Mouse (Mus musculus) forebrain, embryonic 14.5 days (tissue): ENCODE measurements around the gene Mpig6b. TPM values are rescaled to one million over a fixed set of nuclear protein-coding genes. Genes with fewer than 3 reads are reported as not detected.

ENCODE experiments used
- ATAC-seq: fragments of 200-750 bp; cut with Nextera tagmentation; 2 replicates; pipeline ENCODE4 v1.8.0; 2017; ENCODE audit warnings: mild to moderate bottlenecking, moderate library complexity
- DNase-seq: peaks from one replicate; pipeline ENCODE4 v3.0.0-alpha.2; 2015; ENCODE audit warnings: low spot score
- H3K27ac ChIP-seq: fragments of 300-500 bp; sonication (generic); 2 replicates; pipeline ENCODE4 v1.5.1; 2014; ENCODE audit warnings: low read depth, mild to moderate bottlenecking, control low read depth, low read length, moderate library complexity
- H3K27me3 ChIP-seq: fragments of 300-500 bp; sonication (generic); replicated peaks from 2 replicates; pipeline ENCODE4 v1.6.1; 2014; ENCODE audit warnings: low read length, control low read depth, mixed read lengths; ENCODE audit not compliant: control insufficient read depth, insufficient read depth
- H3K36me3 ChIP-seq: fragments of 300-500 bp; sonication (generic); 2 replicates; pipeline ENCODE4 v1.6.1; 2014; ENCODE audit warnings: low read length, control low read depth; ENCODE audit not compliant: control insufficient read depth, insufficient read depth
- H3K4me1 ChIP-seq: fragments of 300-500 bp; sonication (generic); 2 replicates; pipeline ENCODE4 v1.6.1; 2014; ENCODE audit warnings: antibody characterized with exemption, low read length, control low read depth; ENCODE audit not compliant: control insufficient read depth, insufficient read depth
- H3K4me2 ChIP-seq: fragments of 300-500 bp; sonication (generic); 2 replicates; pipeline ENCODE4 v1.6.1; 2014; ENCODE audit warnings: mild to moderate bottlenecking, control low read depth, low read length
- H3K4me3 ChIP-seq: fragments of 300-500 bp; sonication (generic); 2 replicates; pipeline ENCODE4 v1.5.1; 2014; ENCODE audit warnings: low read depth, low read length, control low read depth
- H3K9ac ChIP-seq: fragments of 300-500 bp; sonication (generic); 2 replicates; pipeline ENCODE4 v1.6.1; 2014; ENCODE audit warnings: mild to moderate bottlenecking, low read length, control low read depth, moderate library complexity
- H3K9me3 ChIP-seq: fragments of 300-500 bp; sonication (generic); replicated peaks from 2 replicates; pipeline ENCODE4 v1.6.1; 2016; ENCODE audit warnings: low read length, control low read depth, mixed read lengths; ENCODE audit not compliant: control insufficient read depth
- WGBS: fragments of 180-500 bp; shearing (Covaris S2); extraction: QIAGEN DNeasy Blood & Tissue Kit; methylation state at CpG from one replicate; pipeline ENCODE4 v1.1.7; 2014; 5-methylcytosine and 5-hydroxymethylcytosine counted together
- polyA plus RNA-seq: library from polyadenylated mRNA; unstranded; fragments of >200 nt; fragmentation: Nextera tagmentation; extraction: Ambion mirVana; gene quantifications from 2 replicates; pipeline ENCODE4 v1.2.1, GENCODE M21; 2014

Gene Mpig6b
- polyA plus RNA-seq, 1 experiment from 2014 or later: 0.42 TPM

DNA sequence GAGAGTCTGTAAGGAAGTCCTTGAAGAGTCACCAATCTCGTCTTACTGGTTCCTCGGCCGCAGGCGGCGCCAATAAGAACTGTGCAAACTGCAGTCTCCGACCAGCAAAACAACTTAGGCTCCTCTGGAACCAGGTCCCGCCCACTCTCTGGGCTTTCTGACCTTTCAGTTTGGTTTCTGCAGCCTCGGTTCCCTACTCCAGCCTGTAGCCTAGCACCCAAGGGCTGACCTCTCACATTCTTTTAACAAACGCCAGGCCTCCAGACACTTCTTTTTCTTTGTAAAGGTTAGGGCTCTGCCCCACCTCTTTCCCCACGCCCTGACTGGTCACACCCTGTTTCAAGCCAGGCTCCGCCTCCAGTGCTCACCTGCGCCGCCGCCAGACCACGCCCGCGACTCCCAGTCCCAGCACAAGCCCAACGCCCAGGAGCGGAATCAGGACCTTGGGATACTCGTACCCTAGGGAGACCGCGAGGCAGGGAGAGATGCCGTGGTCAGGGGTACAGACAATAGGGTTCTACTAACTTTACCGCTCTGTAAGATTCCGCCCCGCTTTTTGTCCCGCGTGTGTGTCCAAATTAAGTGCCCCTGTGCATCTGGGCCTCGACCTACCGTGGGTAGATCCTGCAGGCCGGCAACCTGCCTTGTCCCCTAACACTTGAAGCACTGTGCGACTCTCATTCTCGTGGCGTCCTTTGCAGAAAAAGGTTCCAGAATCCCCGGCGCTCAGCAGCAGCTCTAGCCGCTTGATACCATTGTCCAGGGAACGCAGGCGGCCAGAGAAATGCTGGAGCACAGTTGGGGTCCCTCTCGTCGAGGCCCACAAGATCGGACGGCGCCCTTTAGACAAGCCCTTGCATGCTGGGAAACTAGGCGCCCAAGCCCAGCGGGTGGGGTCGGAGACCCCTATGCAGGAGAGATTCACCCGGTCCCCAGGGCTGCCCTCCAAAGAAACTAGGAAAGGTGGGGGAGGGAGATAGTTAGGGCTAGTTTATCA is 735 bp downstream of the Mpig6b start, which contains the start of gene Ly6g6c:
TSS of gene Ly6g6c (plus strand) at position 438 of the 997 bp plus-strand sequence.
- peak within 1 kb of the TSS; percentile 17 for H3K4me3 ChIP-seq
- no peak for DNase-seq
- 0 out of 2 replicates have a peak, but pooled peaks have one; percentile 45 for ATAC-seq
- no peak within 1 kb of the TSS for H3K27ac ChIP-seq
- peak within 1 kb of the TSS; percentile 37 for H3K9ac ChIP-seq
- no peaks in the 10 kb centered on the region for H3K9me3 ChIP-seq
- H3K4me1 ChIP-seq: peaks cover 14% of the 10 kb centered on the region
- H3K4me2 ChIP-seq: peak within 1 kb of the TSS; percentile 47
- peaks cover 28% of the 10 kb centered on the region for H3K36me3 ChIP-seq
- H3K27me3 ChIP-seq: peaks cover 32% of the 10 kb centered on the region
- 2% methylated on average over 48 of the region's 48 CpGs for WGBS

DNA sequence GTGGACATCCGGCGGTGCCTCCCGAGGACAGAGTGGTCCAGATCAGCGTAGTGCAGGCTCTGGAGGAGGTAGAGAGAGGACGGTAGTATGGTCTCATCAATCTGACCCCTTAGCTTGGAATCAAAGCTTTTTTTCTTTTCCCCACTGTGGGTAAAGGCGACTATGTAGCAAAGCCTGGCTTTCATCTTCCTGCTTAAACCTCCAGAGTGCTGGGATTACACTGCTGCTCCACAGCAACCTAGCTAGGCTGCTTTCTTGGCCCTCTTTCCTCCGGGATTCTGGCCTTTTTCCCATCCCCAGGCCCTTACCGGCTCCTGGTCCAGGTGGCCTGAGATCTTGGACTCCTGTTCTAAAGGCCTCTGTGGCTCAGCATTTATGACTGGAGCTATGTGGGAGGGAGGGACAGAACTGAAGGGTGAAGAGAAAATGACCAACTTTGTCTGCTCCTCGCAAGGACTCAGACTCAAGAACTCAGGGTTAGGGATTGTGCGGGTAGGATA is 1.6 kb downstream of the Mpig6b start:
- H3K4me3 ChIP-seq: 0 out of 2 replicates have a peak overlapping the region, but pooled peaks have one; percentile 17
- ATAC-seq (no peak), DNase-seq (no peak)
- no peaks in the 10 kb centered on the region for H3K9me3 ChIP-seq
- peaks cover 17% of the 10 kb centered on the region for H3K4me1 ChIP-seq
- peaks cover 28% of the 10 kb centered on the region for H3K36me3 ChIP-seq
- no peak overlapping the region for H3K9ac ChIP-seq
- H3K27me3 ChIP-seq: peaks cover 32% of the 10 kb centered on the region
- H3K27ac ChIP-seq: no peak overlapping the region
- WGBS: 32% methylated on average over 10 of the region's 10 CpGs
- no peak overlapping the region; the same call in 1 of the 2 replicates for H3K4me2 ChIP-seq

DNA sequence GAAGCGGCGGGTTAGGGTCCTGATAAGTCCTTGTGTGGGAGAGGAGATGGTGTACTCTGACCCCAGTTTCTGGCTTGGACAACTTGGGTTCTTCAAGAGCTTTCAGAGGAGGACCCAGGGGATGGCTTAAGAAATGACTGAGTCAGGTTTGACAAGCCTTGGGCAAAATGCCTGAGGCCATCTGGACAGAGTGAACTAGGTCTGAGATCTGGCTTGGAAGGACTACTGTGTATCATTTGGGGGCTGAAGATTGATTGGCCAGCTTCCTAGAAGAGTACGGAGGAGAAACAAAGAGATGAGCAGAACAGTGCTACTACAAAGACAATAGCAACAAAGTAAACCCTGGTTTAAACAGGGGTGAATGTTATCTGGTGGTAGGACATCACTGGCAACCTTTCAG is 2.5 kb downstream of the Mpig6b start:
- Histone ChIP-seq H3K27ac (no peak overlapping the region), H3K4me3 (no peak overlapping the region), H3K4me1 (peaks cover 20% of the 10 kb centered on the region), H3K9me3 (no peaks in the 10 kb centered on the region), H3K4me2 (no peak overlapping the region), H3K27me3 (peaks cover 32% of the 10 kb centered on the region), H3K9ac (no peak overlapping the region), H3K36me3 (peaks cover 29% of the 10 kb centered on the region)
- DNase-seq (no peak), ATAC-seq (no peak)
- 93% methylated on average over 3 of the region's 3 CpGs for WGBS

DNA sequence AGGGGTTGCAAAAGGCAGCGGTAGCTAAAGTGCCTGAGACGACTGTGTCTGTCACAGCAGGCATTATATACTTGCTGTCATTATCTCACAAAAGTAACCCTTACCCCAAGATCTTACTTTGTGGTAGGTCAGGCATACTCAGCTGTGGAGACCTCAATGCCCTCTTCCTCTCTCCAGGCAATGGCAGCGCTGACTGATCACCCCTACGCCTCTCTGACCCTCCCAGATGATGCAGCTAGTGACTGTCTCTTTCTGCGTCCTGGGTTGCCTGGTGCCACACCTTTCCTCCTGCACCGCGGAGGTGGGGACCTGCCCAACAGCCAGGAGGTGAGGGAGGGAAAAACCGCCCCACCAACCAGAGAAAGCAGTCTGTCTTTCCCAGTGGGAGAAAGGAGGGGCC is 4.7 kb downstream of the Mpig6b start:
- 84% methylated on average over 8 of the region's 8 CpGs for WGBS
- H3K9me3 ChIP-seq: no peaks in the 10 kb centered on the region
- DNase-seq (no peak), ATAC-seq (no peak)
- peaks cover 24% of the 10 kb centered on the region for H3K27me3 ChIP-seq
- peaks cover 20% of the 10 kb centered on the region for H3K4me1 ChIP-seq
- no peak overlapping the region for H3K27ac ChIP-seq
- H3K4me3 ChIP-seq: no peak overlapping the region
- no peak overlapping the region for H3K9ac ChIP-seq
- peaks cover 46% of the 10 kb centered on the region for H3K36me3 ChIP-seq
- H3K4me2 ChIP-seq: no peak overlapping the region; the same call in 1 of the 2 replicates

DNA sequence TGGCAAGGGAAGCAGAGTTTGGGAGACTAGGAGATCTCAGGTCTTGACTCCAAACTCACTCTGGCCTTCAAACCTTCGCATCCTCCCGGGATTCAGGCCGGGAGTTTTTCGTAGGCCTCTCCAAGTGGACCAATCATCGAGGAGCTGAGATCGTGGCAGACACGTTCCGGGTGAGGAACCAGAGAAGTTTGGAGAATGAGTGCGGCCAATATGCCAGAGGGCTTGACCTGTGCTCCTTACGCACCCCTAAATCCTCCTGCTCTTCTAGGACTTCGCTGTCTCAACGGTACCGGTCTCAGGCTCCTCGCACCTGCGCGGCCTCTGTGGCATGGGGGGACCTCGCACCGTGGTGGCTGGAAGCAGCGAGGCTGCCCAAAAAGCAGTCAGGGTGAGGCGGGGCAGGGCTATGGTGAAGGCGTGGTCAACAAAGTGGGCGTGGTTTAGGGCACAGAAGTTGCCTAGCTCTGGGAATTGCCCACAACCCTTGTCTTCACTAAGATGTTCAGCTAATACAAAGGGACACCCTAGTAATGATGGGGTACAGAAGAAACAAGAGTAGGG is 5.2 kb downstream of the Mpig6b start:
- H3K9me3 ChIP-seq: no peaks in the 10 kb centered on the region
- peak overlapping the region; percentile 94 for H3K4me2 ChIP-seq
- H3K27me3 ChIP-seq: peaks cover 19% of the 10 kb centered on the region
- ATAC-seq (no peak), DNase-seq (no peak)
- peaks cover 20% of the 10 kb centered on the region for H3K4me1 ChIP-seq
- H3K9ac ChIP-seq: peak overlapping the region; percentile 89; the same call in 1 of the 2 replicates
- no peak overlapping the region for H3K27ac ChIP-seq
- 60% methylated on average over 22 of the region's 22 CpGs for WGBS
- H3K4me3 ChIP-seq: peak overlapping the region; percentile 70
- peaks cover 51% of the 10 kb centered on the region for H3K36me3 ChIP-seq

DNA sequence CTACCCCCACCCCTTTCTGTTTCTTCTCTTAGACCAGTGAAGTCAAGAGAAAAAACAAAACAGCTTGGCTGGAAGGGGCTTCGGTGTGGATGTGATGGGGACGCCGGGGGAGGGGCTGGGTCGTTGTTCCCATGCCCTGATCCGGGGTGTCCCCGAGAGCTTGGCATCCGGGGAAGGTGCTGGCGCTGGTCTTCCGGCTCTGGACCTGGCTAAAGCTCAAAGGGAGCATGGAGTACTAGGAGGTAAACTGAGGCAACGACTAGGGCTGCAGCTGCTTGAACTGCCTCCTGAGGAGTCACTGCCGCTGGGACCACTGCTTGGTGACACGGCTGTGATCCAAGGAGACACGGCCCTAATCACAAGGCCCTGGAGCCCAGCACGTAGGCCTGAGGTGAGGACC is 5.9 kb downstream of the Mpig6b start:
- DNase-seq: no peak
- 20% methylated on average over 14 of the region's 14 CpGs for WGBS
- Histone ChIP-seq H3K27ac (peak overlapping the region; percentile 93; the same call in 1 of the 2 replicates), H3K4me2 (peak overlapping the region; percentile 94), H3K36me3 (peaks cover 59% of the 10 kb centered on the region), H3K9ac (peak overlapping the region; percentile 89), H3K4me3 (peak overlapping the region; percentile 70), H3K9me3 (no peaks in the 10 kb centered on the region), H3K4me1 (peaks cover 15% of the 10 kb centered on the region), H3K27me3 (peaks cover 12% of the 10 kb centered on the region)
- peak; percentile 1; the same call in 1 of the 2 replicates for ATAC-seq

DNA sequence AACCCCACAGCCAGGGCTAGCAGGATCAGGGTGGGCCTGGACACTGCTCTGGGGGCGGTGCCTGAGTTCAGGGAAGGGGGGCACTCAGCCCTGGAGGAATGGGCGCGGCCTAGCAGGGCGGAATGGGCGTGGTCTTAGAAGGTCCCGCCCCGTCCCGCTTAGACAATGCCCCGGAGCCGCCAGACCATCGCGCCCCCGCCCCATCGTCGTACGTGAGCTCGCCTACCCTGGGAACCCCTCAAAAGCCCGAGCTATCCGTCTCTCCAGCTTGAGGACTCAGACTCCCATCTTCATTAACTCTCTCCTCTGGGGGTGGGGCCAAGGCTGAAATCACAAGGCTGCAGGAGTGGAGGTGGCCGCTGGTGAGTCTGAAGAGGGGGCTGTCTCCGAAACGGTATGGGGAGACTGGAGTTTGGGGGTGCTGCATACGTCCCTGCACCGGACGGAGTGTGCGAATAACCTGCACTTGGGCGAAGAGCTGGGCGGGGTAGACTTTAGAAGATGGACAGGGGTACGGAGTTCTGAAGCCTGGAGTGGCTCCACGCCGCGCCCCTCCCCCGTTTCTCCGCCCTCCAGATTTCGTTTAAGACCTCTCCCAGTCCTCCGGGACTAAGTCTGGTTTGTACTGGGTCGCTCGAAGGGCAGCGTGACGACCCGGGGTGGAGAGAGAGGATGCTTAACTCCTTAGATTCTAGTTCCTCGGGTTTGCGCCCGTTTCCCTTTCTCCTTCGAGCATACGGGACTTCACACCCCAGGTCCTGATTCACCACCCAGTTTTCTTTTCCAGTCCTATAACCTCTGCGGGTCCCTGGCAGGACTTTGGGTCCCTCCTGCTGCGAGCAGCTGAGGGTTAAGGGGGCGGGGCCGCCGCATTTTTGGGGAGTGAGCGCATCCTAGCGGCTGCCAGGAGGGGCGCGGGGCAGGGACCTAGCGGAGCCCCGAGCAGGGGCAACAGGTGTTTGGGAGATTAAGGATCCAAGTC is 6.8 kb downstream of the Mpig6b start, which contains the start of gene Ddah2:
TSS of gene Ddah2 (plus strand) at position 125 of the 982 bp plus-strand sequence.
- peaks cover 64% of the 10 kb centered on the region for H3K36me3 ChIP-seq
- 0 out of 2 replicates have a peak, but pooled peaks cover 5% of the 10 kb centered on the region for H3K27me3 ChIP-seq
- peak within 1 kb of the TSS; percentile 89 for H3K9ac ChIP-seq
- peak; percentile 92 for ATAC-seq
- H3K4me3 ChIP-seq: peak within 1 kb of the TSS; percentile 70
- peak within 1 kb of the TSS; percentile 94 for H3K4me2 ChIP-seq
- H3K4me1 ChIP-seq: peaks cover 13% of the 10 kb centered on the region
- H3K9me3 ChIP-seq: no peaks in the 10 kb centered on the region
- peak; percentile 95 for DNase-seq
- H3K27ac ChIP-seq: peak within 1 kb of the TSS; percentile 93
- under 1% methylated on average over 57 of the region's 57 CpGs for WGBS

DNA sequence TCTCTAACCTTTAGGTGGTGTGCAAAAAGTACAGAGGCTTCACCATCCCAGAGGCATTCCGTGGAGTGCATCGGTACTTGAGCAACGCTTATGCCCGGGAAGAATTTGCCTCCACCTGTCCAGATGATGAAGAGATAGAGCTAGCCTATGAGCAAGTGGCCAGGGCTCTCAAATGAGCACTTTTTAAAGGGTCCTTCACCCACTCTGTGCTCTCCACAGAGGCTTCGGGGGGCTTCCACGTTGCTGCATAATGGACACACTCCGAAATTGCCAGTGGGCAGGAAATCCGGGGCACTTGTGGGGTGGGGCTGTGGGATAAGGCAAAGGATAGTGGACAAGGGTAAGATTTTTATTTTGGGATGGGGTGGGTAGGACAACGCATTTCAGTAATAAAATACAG is 7.7 kb downstream of the Mpig6b start:
- H3K27ac ChIP-seq: peak overlapping the region; percentile 93; the same call in 1 of the 2 replicates
- peak overlapping the region; percentile 89 for H3K9ac ChIP-seq
- ATAC-seq: no peak
- peaks cover 68% of the 10 kb centered on the region for H3K36me3 ChIP-seq
- peaks cover 13% of the 10 kb centered on the region for H3K4me1 ChIP-seq
- peak overlapping the region; percentile 94 for H3K4me2 ChIP-seq
- H3K27me3 ChIP-seq: no peaks in the 10 kb centered on the region
- no peak for DNase-seq
- H3K4me3 ChIP-seq: peak overlapping the region; percentile 70; the same call in 1 of the 2 replicates
- 75% methylated on average over 9 of the region's 9 CpGs for WGBS
- no peaks in the 10 kb centered on the region for H3K9me3 ChIP-seq
